Mouse (Mus musculus) CD4-positive helper T cell, adult 2 months (primary cell): ENCODE data around the gene Glcci1.

ENCODE experiments used
- DNase-seq: peaks from one replicate; pipeline ENCODE4 v3.0.0-alpha.2; 2012; ENCODE audit warnings: low read depth, missing footprints, low spot score

Gene Glcci1

DNA sequence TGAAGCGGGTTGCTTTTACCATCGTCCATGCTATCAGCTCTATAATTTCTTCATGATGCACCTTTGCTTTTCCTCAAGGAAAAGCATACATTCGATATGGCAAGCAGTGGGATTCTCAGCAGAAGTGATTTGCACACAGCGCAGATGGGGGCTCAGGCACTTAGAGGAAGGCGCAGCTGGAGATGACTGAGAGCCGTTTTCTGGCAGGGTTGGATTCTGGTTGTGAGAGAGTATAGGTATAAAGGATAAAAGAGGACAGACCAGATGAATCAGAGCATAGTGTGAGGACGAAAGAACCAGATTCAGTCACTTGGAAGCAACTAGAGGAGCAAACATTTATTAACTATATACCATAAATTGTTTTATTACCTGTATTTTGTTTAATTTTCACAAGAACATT is 36.4 kb downstream of the Glcci1 start:
- no peak for DNase-seq

GRCm38 (mm10) chr6:8551155-8551554 is 41.8 kb downstream of the Glcci1 start:
- DNase-seq, result no peak

DNA sequence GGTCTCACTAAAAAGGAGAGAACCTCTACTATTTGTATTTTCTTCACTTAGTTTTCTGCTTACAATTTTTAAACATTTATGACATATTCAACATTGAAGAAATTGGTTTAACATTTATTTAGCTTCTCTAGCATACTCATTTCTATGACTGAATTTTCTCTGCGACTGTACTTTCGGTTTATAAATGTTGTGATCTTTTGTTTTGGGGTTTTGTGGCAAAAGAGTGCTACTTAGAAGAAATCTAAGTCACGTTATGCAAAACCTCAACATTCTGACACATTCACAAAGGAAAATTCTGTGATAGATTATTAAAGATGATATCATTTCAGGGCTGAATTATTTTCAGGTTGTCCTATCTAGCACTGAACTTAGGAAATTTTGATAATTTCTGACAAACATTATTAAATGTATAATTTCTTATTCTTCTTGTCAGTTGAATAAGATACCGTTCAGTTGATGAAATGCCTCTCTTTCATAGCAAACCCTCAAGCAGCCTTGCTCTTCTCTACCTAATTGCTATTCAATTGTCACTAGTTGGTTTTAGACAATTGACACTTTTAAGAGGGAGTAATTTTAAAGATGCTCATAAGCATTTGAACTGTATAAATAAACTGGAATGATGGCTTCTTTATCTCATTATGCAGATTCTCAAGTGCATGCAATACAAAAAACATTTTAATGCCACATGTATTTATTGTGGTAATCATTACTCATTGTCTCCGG is 47.6 kb downstream of the Glcci1 start:
- peak; percentile 34 for DNase-seq

DNA sequence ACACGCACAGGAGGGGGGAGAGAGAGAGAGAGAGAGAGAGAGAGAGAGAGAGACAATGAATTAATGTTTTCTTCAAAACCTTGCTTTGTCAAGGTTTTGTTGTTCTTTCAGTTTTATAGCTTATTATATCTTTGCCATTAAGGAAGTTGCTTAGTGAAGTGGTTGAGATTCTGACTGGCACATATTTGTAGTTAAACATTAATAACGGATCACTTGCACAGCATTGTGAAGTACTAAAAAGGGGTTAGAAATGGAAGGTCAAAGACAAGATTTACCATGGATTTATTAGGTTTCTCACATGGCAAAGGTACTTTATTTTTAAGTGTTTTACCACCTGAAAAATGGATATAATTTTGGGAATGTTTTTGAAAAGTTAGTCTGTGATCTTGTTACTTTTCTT is 51.3 kb downstream of the Glcci1 start:
- DNase-seq, result no peak

DNA sequence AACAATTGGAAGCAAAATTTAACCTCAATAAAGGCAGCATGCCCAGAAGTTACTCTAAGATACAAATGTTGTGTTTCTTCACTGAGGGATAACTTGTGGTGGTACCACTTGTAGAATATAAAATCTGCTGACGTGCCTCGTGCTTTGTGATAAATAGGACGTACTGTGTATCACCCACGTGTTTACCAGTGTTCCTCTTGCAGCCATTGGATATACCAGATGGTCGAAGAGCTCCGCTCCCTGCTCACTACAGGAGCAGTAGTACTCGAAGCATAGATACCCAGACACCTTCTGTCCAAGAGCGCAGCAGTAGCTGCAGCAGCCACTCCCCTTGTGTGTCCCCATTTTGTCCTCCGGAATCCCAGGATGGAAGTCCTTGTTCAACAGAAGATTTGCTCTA is 73.0 kb downstream of the Glcci1 start:
- no peak for DNase-seq

- DNase-seq, result no peak
These were observed 74.5 kb downstream of the Glcci1 start for GRCm38 (mm10) chr6:8583892-8584291.

GRCm38 (mm10) chr6:8591665-8592064 is 82.3 kb downstream of the Glcci1 start:
- DNase-seq, result no peak

GRCm38 (mm10) chr6:8617369-8617768 is 108.0 kb downstream of the Glcci1 start:
- DNase-seq, result no peak

GRCm38 (mm10) chr6:8619582-8620350 is 110.4 kb downstream of the Glcci1 start:
- DNase-seq, result no peak

DNA sequence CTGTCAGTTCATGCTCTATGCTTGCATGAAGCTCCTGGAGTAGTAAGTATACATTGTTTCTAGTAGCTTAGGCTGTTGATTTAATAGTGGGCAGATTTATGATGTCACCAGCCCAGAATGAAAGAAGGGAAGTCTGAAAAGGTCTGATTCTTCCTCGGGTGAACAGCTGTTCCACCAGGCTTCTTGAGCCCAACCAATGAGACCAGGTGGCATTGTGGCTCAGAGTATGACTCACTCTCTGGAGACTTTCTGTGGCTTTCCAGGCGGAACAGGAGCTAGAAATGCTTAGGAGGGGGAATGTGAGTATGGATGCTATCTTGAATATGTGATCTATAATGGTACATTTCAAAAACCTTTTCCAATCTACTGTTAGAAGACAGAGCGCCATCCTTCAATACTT is 113.6 kb downstream of the Glcci1 start:
- DNase-seq, result no peak

GRCm38 (mm10) chr6:8628226-8628625 is 118.8 kb downstream of the Glcci1 start:
- DNase-seq, result no peak

DNA sequence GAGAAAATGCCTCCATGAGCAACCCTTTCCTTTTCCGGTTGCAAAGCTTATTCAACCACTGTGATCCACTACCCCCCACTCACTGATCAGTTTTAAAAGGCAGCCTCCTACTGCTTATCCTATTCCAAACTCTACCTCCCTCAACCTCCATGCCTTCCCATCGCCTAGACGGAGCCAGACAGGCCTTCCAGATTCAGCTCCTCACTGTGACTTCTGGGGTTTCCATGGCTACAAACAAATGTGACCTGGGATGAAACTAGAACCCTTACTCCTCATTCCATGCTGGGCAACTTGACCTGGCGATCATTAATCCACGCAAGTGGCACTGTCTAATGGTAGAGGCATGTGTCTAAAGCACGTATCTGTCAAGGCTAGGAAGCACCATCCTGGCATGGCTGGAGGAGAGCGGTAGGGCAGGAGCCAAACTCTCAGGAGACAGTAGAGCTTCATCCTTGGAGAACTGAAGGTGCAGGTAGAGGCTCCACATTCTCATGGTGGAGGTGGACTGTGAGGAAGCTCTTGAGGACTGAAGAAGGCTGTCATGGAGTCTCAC is 119.4 kb downstream of the Glcci1 start:
- no peak for DNase-seq

- no peak for DNase-seq
These were observed 121.1 kb downstream of the Glcci1 start for GRCm38 (mm10) chr6:8630531-8630930.

DNA sequence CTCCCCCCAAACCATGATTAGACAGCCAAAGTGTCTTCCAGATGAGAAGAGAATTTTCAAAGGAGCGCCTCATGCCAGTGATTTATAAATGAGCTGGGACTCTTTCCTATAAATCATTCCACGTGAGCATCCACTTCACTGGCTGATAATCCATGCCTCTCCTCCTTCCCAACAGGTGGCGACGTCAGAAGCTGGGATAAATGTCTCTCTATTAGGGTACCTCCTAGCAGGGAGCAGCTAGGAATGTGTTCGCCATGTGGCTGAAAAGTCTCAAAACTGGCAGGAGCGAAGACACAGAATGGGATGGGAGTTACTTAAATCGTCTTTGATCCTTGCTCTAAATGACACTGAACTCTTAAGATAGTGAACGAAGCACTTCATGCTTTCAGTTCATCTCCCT is 122.0 kb downstream of the Glcci1 start:
- DNase-seq, result no peak

DNA sequence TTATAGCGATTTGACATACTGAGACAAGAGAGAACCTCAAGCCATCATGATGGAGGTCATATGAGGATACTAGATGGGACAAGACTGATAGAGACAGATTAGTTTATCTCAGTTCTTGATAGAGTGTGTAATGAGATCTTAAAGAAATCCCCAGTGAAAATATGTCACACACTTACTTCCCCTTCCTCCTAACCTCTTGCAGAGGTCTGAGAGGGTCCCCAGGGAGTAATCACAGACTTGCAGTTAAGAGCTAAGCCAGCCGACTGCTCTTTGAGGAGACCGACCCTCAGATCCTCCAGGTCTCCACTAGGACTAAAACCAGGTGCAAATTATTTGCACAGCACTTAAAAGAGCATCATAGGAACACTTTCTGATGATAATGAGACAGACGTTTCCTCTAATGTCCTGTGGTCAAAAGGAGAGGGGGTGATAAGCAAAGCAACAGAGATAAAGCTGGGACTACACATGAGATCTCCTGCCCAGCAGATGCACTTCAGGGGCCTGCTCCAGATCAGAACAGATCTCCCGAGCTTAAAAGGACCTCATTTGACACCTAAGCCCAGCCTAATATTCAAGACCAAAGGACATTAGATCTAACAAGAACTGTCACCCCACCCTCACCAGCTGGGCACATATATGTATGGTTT is 122.7 kb downstream of the Glcci1 start:
- DNase-seq, result peak; percentile 23

- DNase-seq, result peak; percentile 60
These were observed 123.3 kb downstream of the Glcci1 start for GRCm38 (mm10) chr6:8632701-8633100.

DNA sequence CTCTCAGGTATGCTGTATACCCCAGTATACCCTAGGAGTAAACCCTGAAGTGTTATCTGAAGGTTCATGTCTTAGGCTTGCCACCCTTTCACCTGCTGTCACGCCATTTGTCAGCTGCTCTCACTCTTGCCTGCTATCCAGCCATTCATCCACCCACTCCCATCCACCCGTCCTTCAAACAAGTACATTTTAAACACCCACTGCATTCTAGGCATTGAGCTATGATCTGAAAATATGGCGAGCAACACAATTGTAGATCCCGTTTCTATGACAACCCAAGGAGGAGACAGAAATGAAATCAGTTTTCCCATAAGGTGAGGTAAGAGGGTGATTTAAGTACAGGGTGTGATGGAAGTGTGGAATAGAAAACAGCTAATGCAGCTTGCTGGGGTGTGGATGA is 128.7 kb downstream of the Glcci1 start:
- no peak for DNase-seq

GRCm38 (mm10) chr6:8638899-8639298 is 129.5 kb downstream of the Glcci1 start:
- DNase-seq, result peak; percentile 17

- DNase-seq, result peak; percentile 19
These were observed 130.1 kb downstream of the Glcci1 start for GRCm38 (mm10) chr6:8639526-8639925.

- peak; percentile 39 for DNase-seq
These were observed 131.5 kb downstream of the Glcci1 start for GRCm38 (mm10) chr6:8640863-8641262.

DNA sequence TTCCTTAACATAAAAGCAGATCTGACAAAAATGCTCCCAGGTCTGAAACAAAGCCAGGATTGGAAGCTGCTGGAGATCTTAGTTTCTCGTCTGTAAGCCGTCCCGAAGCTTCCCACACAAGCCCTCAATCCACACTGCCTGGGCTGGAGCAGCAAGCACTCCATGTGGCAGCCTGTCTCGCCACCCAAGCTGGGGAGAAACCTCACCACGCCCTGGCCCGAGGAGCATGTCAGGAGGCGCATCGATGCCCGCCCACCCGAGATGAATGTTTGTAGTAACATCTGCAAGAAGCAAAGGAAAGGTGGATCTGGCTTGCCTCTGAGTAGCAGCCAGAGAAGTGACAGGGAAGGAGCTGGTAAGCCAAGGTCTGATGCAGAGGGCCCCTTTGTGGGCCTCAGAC is 135.3 kb downstream of the Glcci1 start:
- DNase-seq, result no peak

DNA sequence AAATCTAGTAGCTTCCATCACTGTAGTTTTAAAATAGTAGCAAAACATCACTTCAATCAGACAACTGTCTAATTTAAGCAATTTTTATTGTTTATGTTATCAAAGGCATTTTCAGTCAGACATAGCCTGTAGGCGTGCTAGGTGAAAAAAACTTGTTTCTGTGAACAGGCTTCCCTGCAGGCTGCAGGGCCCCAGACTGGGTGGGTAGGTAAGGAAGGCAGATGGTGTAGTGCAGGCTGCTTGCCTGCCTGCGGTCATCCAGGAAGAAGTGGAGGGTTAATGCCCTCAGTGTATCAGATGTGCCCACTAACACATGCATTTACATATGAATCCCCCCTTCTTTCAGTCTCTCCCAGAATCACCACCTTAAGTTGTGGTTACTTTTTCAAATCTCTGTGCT is 136.3 kb downstream of the Glcci1 start:
- no peak for DNase-seq
